Mouse (Mus musculus) layer of hippocampus, postnatal 14 days (tissue): ENCODE measurements around the gene Tcl1b4. TPM values are rescaled to one million over a fixed set of nuclear protein-coding genes. Genes with fewer than 3 reads are reported as not detected.
A peak's percentile ranks its signal among the peaks of the same experiment; 100 is the strongest.

Experiments used
- DNase-seq, 2 experiments: peaks; one replicate each; pipeline ENCODE4 v3.0.0; 2021 to 2022; ENCODE audit warnings: low spot score in 2 of 2, mixed read lengths in 1 of 2
- total RNA-seq, 2 experiments: library from RNA; stranded (reverse); gene quantifications; 2 replicates each; pipeline ENCODE4 v1.2.3; 2021

Gene Tcl1b4
- total RNA-seq, 2 experiments from 2014 or later: not detected

- DNase-seq: no peak
These were observed 37.3 kb downstream of the Tcl1b4 start for GRCm38 (mm10) chr12:105239060-105239459.

GRCm38 (mm10) chr12:105248763-105249233 lies 47.0 kb downstream of the Tcl1b4 start:
- DNase-seq: peak; percentile 28 to 29

DNA sequence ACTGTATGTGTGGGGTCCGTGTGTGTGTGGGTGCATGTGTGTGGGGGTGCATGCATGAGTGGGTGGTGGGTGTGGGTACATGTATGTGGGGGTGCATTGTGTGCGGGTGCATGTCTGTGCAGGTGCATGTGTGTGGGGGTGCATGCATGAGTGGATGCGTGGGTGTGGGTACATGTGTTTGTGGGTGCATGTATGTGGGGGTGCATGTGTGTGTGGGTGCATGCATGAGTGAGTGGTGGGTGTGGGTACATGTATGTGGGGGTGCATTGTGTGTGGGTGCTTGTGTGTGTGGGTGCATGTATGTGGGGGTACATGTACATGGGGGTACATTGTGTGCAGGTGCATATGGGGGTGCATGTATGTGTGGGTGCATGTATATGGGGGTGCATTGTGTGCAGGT lies 52.0 kb downstream of the Tcl1b4 start:
- no peak for DNase-seq

Other genes with a start within 250 kb of the Tcl1b4 start
- 1 to 10 TPM; 1.2 to 2.1 TPM for gene Syne3, start 192.1 kb upstream of the Tcl1b4 start, total RNA-seq
- 10 to 100 TPM; 57.1 to 65.6 TPM for gene Glrx5, start 169.3 kb upstream of the Tcl1b4 start, total RNA-seq
- gene Tcl1b2, start 55.9 kb upstream of the Tcl1b4 start, total RNA-seq: not detected
- not detected for gene Tcl1b1, start 42.3 kb upstream of the Tcl1b4 start, total RNA-seq
- gene Tcl1b5, start 25.6 kb upstream of the Tcl1b4 start, total RNA-seq: not detected
- gene Tcl1b3, start 10.9 kb upstream of the Tcl1b4 start, total RNA-seq: not detected
- not detected for gene Tcl1, start 20.8 kb downstream of the Tcl1b4 start, total RNA-seq
- gene Tunar, start 131.9 kb downstream of the Tcl1b4 start, total RNA-seq: 10 to 100 TPM; 22.3 to 24.2 TPM